Mouse (Mus musculus): Measurements from ENCODE around the gene Kazald1.

Gene Kazald1

GRCm38 (mm10) chr19:45078971-45079764, 4.1 kb downstream of the Kazald1 start:
- ChIA-PET POLR2A (interaction anchor here in 3 of 4 experiments (0.6 to 1.3 kb wide), 6 partner anchors 14 to 76 kb away, joined by 3 to 4 read pairs (median 4); no protein-coding TSS in a partner anchor), CTCF (interaction anchor here in 3 of 4 experiments (0.6 to 5.3 kb wide), 19 partner anchors 15 to 845 kb away, joined by 3 to 52 read pairs (median 4); no protein-coding TSS in a partner anchor)

GRCm38 (mm10) chr19:45079769-45080515, 4.9 kb downstream of the Kazald1 start:
- CTCF ChIA-PET, result interaction anchor here in 3 of 4 experiments (0.5 to 2.2 kb wide), 18 partner anchors 16 to 844 kb away, joined by 3 to 8 read pairs (median 4); no protein-coding TSS in a partner anchor
- POLR2A ChIA-PET, result interaction anchor here in 3 of 4 experiments (0.6 to 1.0 kb wide), 4 partner anchors 15 to 75 kb away, joined by 3 to 4 read pairs (median 4); no protein-coding TSS in a partner anchor

- POLR2A ChIA-PET, result interaction anchor here in 1 of 4 experiments (1.0 kb wide), 1 partner anchor 22 kb away, joined by 3 read pairs; no protein-coding TSS in a partner anchor
- CTCF ChIA-PET, result interaction anchor here in 1 of 4 experiments (0.5 to 1.4 kb wide), 5 partner anchors 17 to 497 kb away, joined by 3 to 6 read pairs (median 4); no protein-coding TSS in a partner anchor
Observed at GRCm38 (mm10) chr19:45080711-45081110, 5.7 kb downstream of the Kazald1 start.

- POLR2A ChIA-PET, result no interaction called here
- CTCF ChIA-PET, result interaction anchor here in 2 of 4 experiments (0.8 to 2.1 kb wide), 7 partner anchors 17 to 80 kb away, joined by 3 to 12 read pairs (median 5); no protein-coding TSS in a partner anchor
Observed at GRCm38 (mm10) chr19:45081279-45081678, 6.2 kb downstream of the Kazald1 start.

DNA sequence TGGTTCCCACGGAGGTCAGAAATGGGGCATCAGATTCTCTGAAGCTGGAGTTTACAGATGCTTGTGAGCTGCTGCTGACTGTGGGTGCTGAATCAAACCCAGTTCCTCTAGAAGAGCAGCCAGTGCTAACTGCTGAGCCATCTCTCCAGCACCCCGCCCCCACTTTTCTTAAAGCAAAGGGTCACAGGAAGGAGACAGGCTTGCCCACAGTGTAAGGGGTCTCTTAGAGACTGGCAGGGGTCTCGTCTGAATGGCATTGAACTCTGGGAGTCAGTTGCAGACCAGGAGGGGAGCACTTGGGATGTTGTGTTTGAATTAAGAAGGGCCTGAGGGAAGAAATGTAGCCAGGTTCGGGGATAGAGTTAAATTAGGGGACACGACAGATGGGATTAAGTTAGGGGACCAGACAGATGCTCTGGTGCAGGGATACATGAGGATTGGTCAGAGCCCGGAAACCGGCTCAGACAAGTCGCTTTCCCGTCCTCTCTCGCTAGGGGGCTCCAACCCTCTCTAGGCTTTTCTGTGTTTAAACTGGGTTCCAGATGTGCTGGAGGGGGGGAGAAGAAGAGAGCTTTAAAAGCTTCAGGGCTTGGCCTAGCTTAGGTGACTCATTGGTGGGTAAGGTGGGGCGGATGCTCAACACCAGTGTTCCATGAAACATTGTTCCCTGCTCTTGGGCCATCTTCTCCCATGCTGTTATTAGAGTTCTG, 7.0 kb downstream of the Kazald1 start:
- ChIA-PET CTCF (interaction anchor here (0.5 to 2.1 kb wide), 30 partner anchors 11 to 256 kb away, joined by 3 to 12 read pairs (median 4); partner anchors contain the start of gene Sfxn3 (in 1 of the 4)), POLR2A (interaction anchor here in 1 of 4 experiments (0.8 kb wide), 1 partner anchor 16 kb away, joined by 3 read pairs; no protein-coding TSS in a partner anchor)

DNA sequence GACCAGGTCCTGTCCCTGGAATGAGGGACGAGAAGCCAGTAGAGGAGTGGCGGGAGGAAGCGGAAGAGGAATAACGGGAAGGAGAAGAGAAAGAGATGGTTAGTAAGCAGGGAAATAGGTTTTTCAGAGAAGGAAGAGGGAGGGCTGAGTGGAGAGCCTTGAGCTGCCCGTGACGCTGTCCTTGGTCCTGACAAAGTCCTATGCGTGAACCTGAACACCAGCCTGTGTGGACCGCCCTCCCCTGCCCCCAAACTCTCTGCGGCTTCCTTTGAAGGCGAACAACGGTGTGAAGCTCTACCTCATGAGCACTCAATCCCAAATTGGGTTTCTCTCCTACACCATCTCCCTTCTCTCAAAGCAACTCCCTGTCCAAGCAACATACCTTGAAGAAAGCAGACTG, 22.8 kb downstream of the Kazald1 start:
- CTCF ChIA-PET, result interaction anchor here (0.6 to 2.1 kb wide), 29 partner anchors 10 to 1149 kb away, joined by 3 to 16 read pairs (median 4); partner anchors contain the start of genes Kazald1 (in 1 of the 4) and Sfxn3 (in 1 of the 4)
- POLR2A ChIA-PET, result interaction anchor here (0.5 to 2.4 kb wide), 18 partner anchors 9 to 784 kb away, joined by 3 to 19 read pairs (median 4); partner anchors contain the start of genes Kazald1 (in 3 of the 4) and Sfxn3 (in 1 of the 4)

- ChIA-PET POLR2A (interaction anchor here in 2 of 4 experiments (0.9 to 1.5 kb wide), 5 partner anchors 15 to 53 kb away, joined by 3 to 4 read pairs (median 3); partner anchors contain the start of genes Kazald1 (in 1 of the 2) and Sfxn3 (in 1 of the 2)), CTCF (interaction anchor here (0.5 to 2.1 kb wide), 22 partner anchors 9 to 451 kb away, joined by 3 to 11 read pairs (median 4); partner anchors contain the start of gene Kazald1 (in 1 of the 4))
Observed at GRCm38 (mm10) chr19:45100486-45101270, 25.6 kb downstream of the Kazald1 start.

DNA sequence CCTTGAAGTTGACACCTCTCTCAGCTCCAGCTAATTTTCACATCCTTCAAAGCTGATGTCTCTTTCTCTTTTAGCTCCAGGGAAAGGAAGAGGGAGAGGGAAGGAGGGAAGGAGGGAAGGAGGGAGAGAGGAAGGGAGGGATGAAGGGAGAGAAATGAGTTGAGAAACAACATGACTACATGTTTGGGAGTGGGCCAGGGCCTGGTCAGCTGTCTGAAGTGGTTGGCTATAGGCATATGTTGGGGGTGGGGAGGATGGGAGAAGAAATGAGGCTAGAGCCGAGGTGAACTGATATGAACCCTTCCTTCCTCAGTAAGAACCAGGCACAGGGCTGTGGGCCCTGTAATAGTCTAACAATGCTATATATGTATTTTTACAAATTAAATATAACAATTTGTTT, 30.6 kb downstream of the Kazald1 start:
- POLR2A ChIA-PET, result interaction anchor here in 2 of 4 experiments (0.7 to 1.2 kb wide), 3 partner anchors 8 to 30 kb away, joined by 3 read pairs; partner anchors contain the start of gene Kazald1 (in 1 of the 2)
- CTCF ChIA-PET, result interaction anchor here in 3 of 4 experiments (0.7 to 1.7 kb wide), 9 partner anchors 10 to 75 kb away, joined by 3 to 8 read pairs (median 3); no protein-coding TSS in a partner anchor

DNA sequence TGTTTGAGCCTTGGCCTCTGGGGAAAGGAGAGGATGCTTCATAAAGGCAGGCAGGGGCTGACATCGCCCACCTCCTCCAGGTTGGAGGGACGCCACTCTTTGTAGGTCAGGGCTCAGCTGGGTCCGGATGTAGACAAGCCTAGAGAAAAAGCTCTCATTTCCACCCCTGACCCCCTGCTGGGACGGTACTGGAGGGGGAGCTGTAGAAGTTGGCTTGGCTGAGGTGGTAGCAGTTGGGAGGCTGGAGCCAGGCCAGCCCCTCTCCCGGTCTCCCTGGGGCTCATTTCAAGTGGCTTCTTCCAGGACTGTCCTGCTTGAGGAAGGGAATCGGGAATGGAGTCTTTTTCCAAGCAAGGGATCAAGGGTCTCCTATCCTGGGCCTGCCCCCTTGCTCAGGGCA, 31.6 kb downstream of the Kazald1 start:
- POLR2A ChIA-PET, result interaction anchor here in 1 of 4 experiments (0.6 kb wide), 1 partner anchor 92 kb away, joined by 4 read pairs; no protein-coding TSS in a partner anchor
- CTCF ChIA-PET, result interaction anchor here in 3 of 4 experiments (0.6 to 1.5 kb wide), 4 partner anchors 10 to 76 kb away, joined by 3 to 5 read pairs (median 4); no protein-coding TSS in a partner anchor

DNA sequence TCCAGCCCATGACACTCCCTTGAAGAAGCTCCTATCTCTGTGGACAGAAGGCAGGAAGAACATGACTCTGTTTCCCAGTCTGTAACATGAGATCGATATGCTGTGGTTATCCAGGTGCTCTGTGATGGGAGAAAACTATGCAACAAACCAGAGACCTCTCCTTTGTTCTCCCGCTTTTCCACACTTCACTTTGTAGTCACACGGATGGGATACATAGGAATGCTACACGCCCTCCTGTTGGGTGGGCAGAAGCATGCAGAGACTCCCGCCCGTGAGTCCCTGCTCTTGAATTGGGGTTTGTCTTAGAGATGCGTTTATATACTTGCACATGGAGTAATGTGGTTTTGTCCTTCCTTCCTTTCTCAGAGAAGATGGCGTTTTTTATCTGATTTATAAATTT, 35.6 kb downstream of the Kazald1 start:
- ChIA-PET POLR2A (interaction anchor here in 3 of 4 experiments (0.5 to 2.5 kb wide), 13 partner anchors 11 to 1537 kb away, joined by 3 to 11 read pairs (median 4); partner anchors contain the start of gene Kazald1 (in 2 of the 3)), CTCF (interaction anchor here (0.6 to 1.5 kb wide), 13 partner anchors 10 to 149 kb away, joined by 3 to 12 read pairs (median 4); no protein-coding TSS in a partner anchor)

GRCm38 (mm10) chr19:45112444-45112843, 37.4 kb downstream of the Kazald1 start:
- CTCF ChIA-PET, result interaction anchor here (0.5 to 2.0 kb wide), 23 partner anchors 8 to 645 kb away, joined by 3 to 13 read pairs (median 4); no protein-coding TSS in a partner anchor
- POLR2A ChIA-PET, result interaction anchor here (0.6 to 1.9 kb wide), 6 partner anchors 47 to 65 kb away, joined by 3 to 5 read pairs (median 4); partner anchors contain the start of gene Sfxn3 (in 1 of the 4)

GRCm38 (mm10) chr19:45113791-45114460, 38.9 kb downstream of the Kazald1 start:
- CTCF ChIA-PET, result interaction anchor here (0.6 to 2.8 kb wide), 25 partner anchors 29 to 1289 kb away, joined by 3 to 24 read pairs (median 3); partner anchors contain the start of gene Kazald1 (in 1 of the 4)

GRCm38 (mm10) chr19:45114772-45115171, 39.7 kb downstream of the Kazald1 start:
- ChIA-PET POLR2A (interaction anchor here in 3 of 4 experiments (0.6 to 3.1 kb wide), 15 partner anchors 12 to 1394 kb away, joined by 3 to 13 read pairs (median 6); partner anchors contain the start of gene Kazald1 (in 2 of the 3)), CTCF (interaction anchor here (0.6 to 3.1 kb wide), 19 partner anchors 10 to 330 kb away, joined by 3 to 24 read pairs (median 4); partner anchors contain the start of gene Kazald1 (in 1 of the 4))

More at GRCm38 (mm10) chr19:45113791-45114460, 38.9 kb downstream of the Kazald1 start:
- POLR2A ChIA-PET, result interaction anchor here in 3 of 4 experiments (0.6 to 3.1 kb wide), 36 partner anchors 9 to 627 kb away, joined by 3 to 10 read pairs (median 4); partner anchors contain the start of genes Kazald1 (in 3 of the 3), Tlx1 (in 2 of the 3), Lzts2 (in 1 of the 3) and Sfxn3 (in 1 of the 3)

- POLR2A ChIA-PET, result interaction anchor here in 3 of 4 experiments (0.5 to 3.1 kb wide), 15 partner anchors 17 to 1179 kb away, joined by 3 to 8 read pairs (median 4); partner anchors contain the start of genes Kazald1 (in 2 of the 3) and Twnk (in 1 of the 3)
- CTCF ChIA-PET, result interaction anchor here (0.6 to 4.4 kb wide), 48 partner anchors 10 to 978 kb away, joined by 3 to 40 read pairs (median 4); partner anchors contain the start of genes Kazald1 (in 2 of the 4) and Tlx1 (in 2 of the 4)
Observed at GRCm38 (mm10) chr19:45116798-45117197, 41.8 kb downstream of the Kazald1 start.

Data from embryonic stem cell, embryonic (primary cell).